Mouse (Mus musculus) lung, postnatal 0 days (tissue): Measurements from ENCODE around the gene Nr4a1. TPM values are rescaled to one million over a fixed set of nuclear protein-coding genes. Genes with fewer than 3 reads are reported as not detected.
A peak's percentile ranks its signal among the peaks of the same experiment; 100 is the strongest.

Experiments used
- ATAC-seq: fragments of 200-750 bp; cut with Nextera tagmentation; 2 replicates; pipeline ENCODE4 v1.8.0; 2017; ENCODE audit warnings: moderate library complexity
- DNase-seq: peaks from one replicate; pipeline ENCODE4 v3.0.0-alpha.2; 2016; ENCODE audit warnings: low spot score
- H3K27ac ChIP-seq: fragments of 300-500 bp; sonication (generic); 2 replicates; pipeline ENCODE4 v1.5.1; 2014; ENCODE audit warnings: antibody characterized with exemption, mild to moderate bottlenecking, low read length, mixed read lengths
- H3K27me3 ChIP-seq: fragments of 300-500 bp; sonication (generic); replicated peaks from 2 replicates; pipeline ENCODE4 v1.6.1; 2014; ENCODE audit warnings: low read length, mixed read lengths; ENCODE audit not compliant: insufficient read depth
- H3K36me3 ChIP-seq: fragments of 300-500 bp; sonication (generic); 2 replicates; pipeline ENCODE4 v1.6.1; 2014; ENCODE audit warnings: low read length, mixed read lengths; ENCODE audit not compliant: insufficient read depth
- H3K4me1 ChIP-seq: fragments of 300-500 bp; sonication (generic); 2 replicates; pipeline ENCODE4 v1.6.1; 2014; ENCODE audit warnings: antibody characterized with exemption, low read depth, low read length, mixed read lengths; ENCODE audit not compliant: insufficient read depth
- H3K4me2 ChIP-seq: fragments of 300-500 bp; sonication (generic); replicated peaks from 2 replicates; pipeline ENCODE4 v1.6.1; 2014; ENCODE audit warnings: low read depth, mild to moderate bottlenecking, low read length, moderate library complexity, mixed read lengths
- H3K4me3 ChIP-seq: fragments of 300-500 bp; sonication (generic); 2 replicates; pipeline ENCODE4 v1.5.1; 2014; ENCODE audit warnings: low read depth, low read length
- H3K9ac ChIP-seq: fragments of 300-500 bp; sonication (generic); replicated peaks from 2 replicates; pipeline ENCODE4 v1.6.1; 2014; ENCODE audit warnings: low read depth, mild to moderate bottlenecking
- H3K9me3 ChIP-seq: fragments of 300-500 bp; sonication (generic); 2 replicates; pipeline ENCODE4 v1.6.1; 2016; ENCODE audit warnings: low read length, mixed read lengths
- CTCF ChIP-seq: IDR thresholded peaks from 2 replicates; pipeline ENCODE4 v1.5.1; 2016; ENCODE audit warnings: antibody characterized with exemption, mild to moderate bottlenecking
- EP300 ChIP-seq: IDR thresholded peaks from 2 replicates; pipeline ENCODE4 v1.6.1; 2016; ENCODE audit warnings: antibody characterized with exemption, mild to moderate bottlenecking, control low read depth
- WGBS: fragments of 180-500 bp; shearing (Covaris S2); extraction: QIAGEN DNeasy Blood & Tissue Kit; methylation state at CpG from one replicate; pipeline ENCODE4 v1.1.7; 2014; 5-methylcytosine and 5-hydroxymethylcytosine counted together
- polyA plus RNA-seq: library from polyadenylated mRNA; unstranded; fragments of >200 nt; fragmentation: Nextera tagmentation; extraction: Ambion mirVana; gene quantifications from 2 replicates; pipeline ENCODE4 v1.2.1, GENCODE M21; 2015

Gene Nr4a1
- polyA plus RNA-seq, 1 experiment from 2014 or later, result 7.8 TPM

DNA sequence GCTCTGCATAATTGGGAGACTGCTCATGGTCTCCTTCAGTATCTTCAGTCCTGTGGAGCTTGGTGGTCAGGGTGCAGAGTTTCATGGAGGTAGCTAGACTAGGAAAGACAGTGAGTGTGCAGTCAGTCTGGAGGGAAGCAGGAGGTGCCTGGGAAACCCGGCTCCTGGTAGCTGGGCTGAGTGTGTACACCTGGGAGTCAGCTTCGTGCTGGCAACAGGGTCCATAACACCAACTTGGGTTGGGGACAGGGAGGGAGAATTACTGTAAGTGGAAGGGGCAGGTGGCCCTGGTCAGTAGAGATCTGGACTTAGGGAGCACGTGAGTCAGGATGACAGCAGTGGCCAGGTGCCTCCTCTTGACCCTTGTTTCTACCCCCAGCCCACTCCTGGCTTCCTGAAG is 5.9 kb downstream of the Nr4a1 start:
- WGBS, result 79% methylated on average over 2 of the region's 3 CpGs

DNA sequence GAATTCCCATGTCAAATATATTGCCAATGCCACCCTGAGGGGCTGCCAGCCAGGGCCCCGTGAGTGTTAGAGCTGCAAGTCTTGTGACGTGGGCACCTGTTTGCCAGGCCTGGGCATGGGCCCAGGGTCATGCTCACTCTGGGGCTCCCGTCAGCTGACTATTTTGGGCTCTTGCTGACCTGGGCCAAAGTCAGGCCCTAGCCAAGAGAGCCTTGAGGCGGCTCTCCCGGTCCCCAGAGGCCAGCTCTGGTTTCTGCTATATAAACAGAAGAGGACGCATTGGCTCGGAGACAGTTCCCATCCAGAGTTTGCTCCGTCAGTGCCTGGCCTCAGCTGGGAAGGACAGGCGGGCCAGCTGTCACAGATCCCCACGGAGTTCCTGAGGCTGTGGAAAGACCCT is 6.3 kb downstream of the Nr4a1 start:
- Histone ChIP-seq H3K27ac (peak overlapping the region; percentile 71; the same call in 1 of the 2 replicates), H3K4me3 (no peak overlapping the region), H3K4me1 (peaks cover 12% of the 10 kb centered on the region), H3K36me3 (no peaks in the 10 kb centered on the region), H3K9me3 (no peaks in the 10 kb centered on the region), H3K27me3 (no peaks in the 10 kb centered on the region), H3K4me2 (no peak overlapping the region; the same call in 1 of the 2 replicates), H3K9ac (no peak overlapping the region)
- WGBS, result 29% methylated on average over 10 of the region's 10 CpGs
- ATAC-seq (peak; percentile 67), DNase-seq (peak; percentile 86)
- TF ChIP-seq CTCF, result peak; percentile 12; the same call in 1 of the 2 replicates
- no peak for TF ChIP-seq EP300

More for the DNA sequence above, 5.9 kb downstream of the Nr4a1 start:
- no peak for DNase-seq
- Histone ChIP-seq H3K9me3 (no peaks in the 10 kb centered on the region), H3K4me3 (no peak overlapping the region), H3K4me1 (peaks cover 12% of the 10 kb centered on the region), H3K9ac (no peak overlapping the region), H3K4me2 (no peak overlapping the region), H3K27ac (peak overlapping the region; percentile 71; the same call in 1 of the 2 replicates), H3K36me3 (no peaks in the 10 kb centered on the region), H3K27me3 (no peaks in the 10 kb centered on the region)
- ATAC-seq, result no peak
- TF ChIP-seq CTCF (no peak), EP300 (no peak)

DNA sequence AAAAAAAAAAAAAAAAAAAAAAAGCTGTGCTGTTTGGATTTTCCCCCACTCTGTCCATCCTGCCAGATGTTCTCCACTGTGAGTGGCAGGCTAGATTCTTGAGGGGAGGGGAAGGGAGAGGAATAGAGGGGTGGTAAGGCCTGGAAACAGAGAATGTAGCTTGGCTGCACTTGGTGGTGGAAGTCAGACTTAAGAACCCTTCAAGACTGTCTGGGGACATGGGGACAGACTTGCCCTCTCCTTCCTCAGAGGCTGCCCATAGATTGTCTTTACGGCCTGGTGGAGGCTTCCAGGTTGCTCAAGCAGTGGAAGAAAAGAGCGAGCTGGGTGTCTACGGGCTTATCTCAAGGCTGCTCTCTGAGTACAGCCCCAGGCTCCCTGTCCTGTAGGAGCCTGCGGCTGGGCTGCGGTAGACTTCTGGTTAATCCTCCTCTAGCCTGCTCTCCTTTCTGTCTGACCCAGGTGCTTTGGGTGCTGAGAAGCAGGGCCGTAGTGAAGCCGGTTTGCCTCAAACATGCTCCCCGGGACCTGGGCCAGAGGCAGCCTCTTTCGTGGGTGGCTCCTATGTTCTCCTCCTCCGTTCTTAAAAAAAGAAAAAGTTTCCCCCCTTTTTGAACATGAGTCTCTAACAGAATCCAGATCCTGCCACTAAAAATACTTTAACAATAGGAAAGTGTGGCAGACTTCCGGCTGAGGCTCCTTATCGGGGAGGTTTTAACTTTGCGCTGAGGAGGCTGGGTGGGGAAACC is 7.0 kb downstream of the Nr4a1 start:
- H3K27ac ChIP-seq, result peak overlapping the region; percentile 71
- no peak overlapping the region for H3K4me3 ChIP-seq
- no peaks in the 10 kb centered on the region for H3K9me3 ChIP-seq
- no peaks in the 10 kb centered on the region for H3K36me3 ChIP-seq
- H3K4me2 ChIP-seq, result peak overlapping the region; percentile 22
- DNase-seq, result peak; percentile 68
- peaks cover 18% of the 10 kb centered on the region for H3K4me1 ChIP-seq
- ATAC-seq, result peak; percentile 55
- TF ChIP-seq CTCF, result no peak
- TF ChIP-seq EP300, result peak; percentile 54; the same call in 1 of the 2 replicates
- WGBS, result 32% methylated on average over 13 of the region's 13 CpGs
- 0 out of 2 replicates have a peak overlapping the region, but pooled peaks have one; percentile 12 for H3K9ac ChIP-seq
- no peaks in the 10 kb centered on the region for H3K27me3 ChIP-seq

DNA sequence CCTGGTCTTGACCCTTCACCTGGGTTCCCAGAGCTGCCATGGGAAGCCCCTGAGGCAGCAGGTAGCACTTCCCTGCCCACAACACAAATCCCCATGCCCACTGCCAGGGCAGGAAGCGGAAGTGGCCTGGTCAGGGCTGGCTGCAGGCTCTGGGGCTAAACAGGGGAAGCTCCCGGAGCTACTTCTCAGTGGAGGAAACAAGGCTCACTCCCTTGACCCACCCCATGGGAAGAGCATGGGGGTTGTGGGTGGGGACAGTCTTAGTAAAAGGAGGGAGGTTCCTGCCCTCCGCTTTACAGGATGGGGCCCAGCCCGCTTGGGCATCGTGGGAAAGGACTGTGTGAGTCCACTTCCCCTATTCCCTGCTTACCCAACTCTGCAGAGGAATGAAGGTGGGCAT is 8.4 kb downstream of the Nr4a1 start:
- 39% methylated on average over 5 of the region's 5 CpGs for WGBS
- Histone ChIP-seq H3K27ac (peak overlapping the region; percentile 71; the same call in 1 of the 2 replicates), H3K9me3 (no peaks in the 10 kb centered on the region), H3K4me2 (no peak overlapping the region), H3K4me3 (no peak overlapping the region), H3K9ac (no peak overlapping the region), H3K36me3 (no peaks in the 10 kb centered on the region), H3K4me1 (peaks cover 21% of the 10 kb centered on the region), H3K27me3 (no peaks in the 10 kb centered on the region)
- peak; percentile 8; the same call in 1 of the 2 replicates for ATAC-seq
- peak; percentile 63 for DNase-seq
- TF ChIP-seq EP300 (peak; percentile 55; the same call in 1 of the 2 replicates), CTCF (no peak)

DNA sequence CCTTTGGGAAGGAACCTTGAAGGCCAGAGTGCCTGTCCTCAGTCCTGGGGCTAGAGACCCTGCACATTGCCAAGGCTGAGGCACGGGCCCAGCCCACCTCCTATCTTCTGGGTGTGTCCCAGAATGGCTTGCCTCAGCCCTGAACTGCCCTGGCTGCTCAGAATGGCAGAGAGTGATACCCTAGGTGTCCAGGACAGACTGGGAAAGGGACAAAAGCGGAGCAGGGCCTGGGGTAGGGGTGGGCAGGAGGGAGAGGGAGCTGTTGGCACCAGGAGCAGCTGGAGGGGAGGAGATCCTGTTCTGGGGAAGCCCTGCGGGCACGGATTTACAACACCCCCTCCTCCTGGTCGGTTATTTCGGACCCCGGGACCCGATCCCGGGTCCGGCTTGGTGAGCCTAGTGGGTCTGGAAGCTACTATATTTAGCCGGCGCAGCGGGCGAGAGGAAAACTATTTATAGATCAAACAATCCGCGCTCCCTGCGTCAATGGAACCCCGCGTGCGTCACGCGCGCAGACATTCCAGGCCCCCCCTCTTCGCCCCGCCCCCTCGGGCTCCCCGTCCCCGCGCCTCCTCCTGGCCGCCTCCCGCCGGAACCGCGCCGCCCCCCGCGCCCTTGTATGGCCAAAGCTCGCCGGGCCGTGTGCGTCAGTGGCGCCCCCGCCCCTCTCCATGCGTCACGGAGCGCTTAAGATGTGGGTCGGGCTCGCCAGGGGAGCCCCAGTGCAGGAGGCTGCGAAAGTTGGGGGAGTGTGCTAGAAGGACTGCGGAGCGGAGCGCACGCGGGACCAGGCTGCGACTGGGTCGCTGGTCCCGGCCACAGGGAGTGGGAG is 12.3 kb downstream of the Nr4a1 start:
- Histone ChIP-seq H3K9ac (peak overlapping the region; percentile 50), H3K4me1 (peaks cover 9% of the 10 kb centered on the region)
- WGBS, result 2% methylated on average over 52 of the region's 57 CpGs

More for the DNA sequence above, 12.3 kb downstream of the Nr4a1 start:
- H3K9me3 ChIP-seq, result no peaks in the 10 kb centered on the region
- ATAC-seq, result peak; percentile 95
- peak overlapping the region; percentile 83 for H3K4me2 ChIP-seq
- peak overlapping the region; percentile 57 for H3K4me3 ChIP-seq
- H3K27me3 ChIP-seq, result no peaks in the 10 kb centered on the region
- peaks cover 5% of the 10 kb centered on the region; the same call in 1 of the 2 replicates for H3K36me3 ChIP-seq
- peak; percentile 97 for DNase-seq
- peak overlapping the region; percentile 81 for H3K27ac ChIP-seq
- peak; percentile 54 for TF ChIP-seq CTCF
- TF ChIP-seq EP300, result peak; percentile 94
